Mouse (Mus musculus) adrenal gland, adult (tissue): Measurements from ENCODE around the gene Acvrl1.
"Not testable (repeated sequence)": the region's sequence is repeated elsewhere in the genome, so short reads cannot be mapped to it uniquely, and the experiment has no call there.

Experiments
- DNase-seq, 2 experiments: peaks; one replicate each; pipeline ENCODE4 v3.0.0; 2022 to 2023; ENCODE audit warnings: low spot score in 1 of 2; ENCODE audit not compliant: inconsistent age in 2 of 2

Gene Acvrl1

DNA sequence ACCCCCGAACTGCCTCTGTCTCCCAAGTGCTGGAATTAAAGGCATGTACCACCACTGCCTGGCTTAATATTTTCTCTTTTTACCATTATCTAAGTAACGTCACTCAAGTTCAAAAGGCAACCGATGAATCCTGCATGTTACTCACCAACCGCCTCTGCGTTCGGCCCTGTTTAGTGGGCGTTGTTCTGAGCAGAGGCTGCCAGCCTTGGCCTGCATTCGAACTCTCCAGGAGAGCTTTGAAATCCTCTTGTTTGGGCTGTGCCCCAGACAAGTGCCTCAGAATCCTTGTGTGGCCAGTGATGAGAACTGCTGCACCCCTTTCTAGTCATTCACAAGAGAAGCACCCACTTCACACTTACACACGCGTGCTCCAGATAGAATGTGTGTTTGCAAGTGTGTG lies 22.3 kb upstream of the Acvrl1 start:
- peak in 1 of 2 experiments; percentile 77 for DNase-seq

DNA sequence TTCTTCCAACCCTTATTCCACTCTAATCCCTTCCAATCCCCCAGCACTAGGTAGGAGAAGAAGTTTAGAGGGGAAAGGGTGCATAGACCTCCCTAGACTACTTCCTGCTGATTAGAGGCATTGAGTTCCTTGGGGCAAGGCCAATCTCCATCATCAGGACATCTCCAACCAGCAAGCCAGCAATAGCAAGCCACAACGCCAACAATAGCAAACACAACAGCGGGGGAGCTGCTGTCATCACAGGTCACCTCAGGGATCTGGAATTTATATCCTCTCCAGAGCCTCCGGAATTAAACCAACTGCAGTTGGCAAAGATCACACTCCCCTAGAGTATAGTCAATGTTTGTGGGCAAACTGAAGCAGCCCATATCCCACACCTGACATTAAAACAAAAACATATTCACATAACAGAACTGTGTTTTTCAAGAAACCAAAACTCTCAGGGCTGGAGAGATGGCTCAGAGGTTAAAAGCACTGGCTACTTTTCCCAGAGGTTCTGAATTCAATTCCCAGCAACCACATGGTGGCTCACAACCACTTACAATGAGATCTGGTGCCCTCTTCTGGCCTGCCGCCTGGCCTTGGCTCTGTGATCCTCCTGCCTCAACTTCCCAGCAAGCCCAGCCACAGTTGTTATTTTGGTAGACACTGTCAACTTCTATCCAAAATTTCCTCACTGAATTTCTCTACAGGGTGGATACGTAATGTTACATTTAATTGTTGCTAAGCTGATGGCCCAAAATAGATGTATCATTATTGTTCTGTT lies 20.2 kb upstream of the Acvrl1 start:
- DNase-seq, result no peak

DNA sequence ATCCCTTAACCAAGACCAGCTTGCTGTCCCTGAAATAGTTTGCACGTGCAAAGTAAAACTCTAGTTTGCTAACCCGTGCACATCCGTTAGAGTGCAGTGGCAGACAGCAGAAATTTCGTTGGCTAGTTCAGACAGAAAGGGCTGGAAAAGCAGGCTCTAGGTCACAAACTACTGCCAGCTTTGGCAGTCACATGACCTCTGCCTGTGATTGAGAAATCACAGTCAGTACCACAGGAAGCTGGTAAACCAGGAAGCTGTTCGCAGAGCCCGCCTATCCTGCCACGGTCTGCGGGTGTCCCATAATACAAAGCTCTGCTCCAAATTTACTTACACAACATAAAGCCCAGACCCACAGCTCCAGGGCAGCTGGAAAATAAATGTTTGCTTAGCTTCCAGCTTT lies 15.1 kb upstream of the Acvrl1 start:
- peak; percentile 48 to 84 for DNase-seq

DNA sequence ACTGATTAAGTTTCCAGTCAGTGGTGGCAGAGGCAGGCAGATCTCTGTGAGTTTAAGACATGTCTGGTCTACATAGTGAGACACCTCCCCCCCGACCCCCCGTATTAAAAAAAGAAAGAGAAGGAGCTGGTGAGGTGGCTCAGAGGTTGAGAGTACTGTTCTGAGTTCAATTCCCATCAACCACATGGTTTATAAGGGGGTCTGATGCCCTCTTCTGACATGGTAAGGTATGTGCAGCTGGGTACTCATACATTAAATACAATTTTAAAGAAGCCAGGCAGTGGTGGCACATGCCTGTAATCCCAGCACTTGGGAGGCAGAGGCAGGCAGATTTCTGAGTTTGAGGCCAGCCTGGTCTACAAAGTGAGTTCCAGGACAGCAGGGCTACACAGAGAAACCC lies 14.5 kb upstream of the Acvrl1 start:
- DNase-seq, result not testable (repeated sequence)

DNA sequence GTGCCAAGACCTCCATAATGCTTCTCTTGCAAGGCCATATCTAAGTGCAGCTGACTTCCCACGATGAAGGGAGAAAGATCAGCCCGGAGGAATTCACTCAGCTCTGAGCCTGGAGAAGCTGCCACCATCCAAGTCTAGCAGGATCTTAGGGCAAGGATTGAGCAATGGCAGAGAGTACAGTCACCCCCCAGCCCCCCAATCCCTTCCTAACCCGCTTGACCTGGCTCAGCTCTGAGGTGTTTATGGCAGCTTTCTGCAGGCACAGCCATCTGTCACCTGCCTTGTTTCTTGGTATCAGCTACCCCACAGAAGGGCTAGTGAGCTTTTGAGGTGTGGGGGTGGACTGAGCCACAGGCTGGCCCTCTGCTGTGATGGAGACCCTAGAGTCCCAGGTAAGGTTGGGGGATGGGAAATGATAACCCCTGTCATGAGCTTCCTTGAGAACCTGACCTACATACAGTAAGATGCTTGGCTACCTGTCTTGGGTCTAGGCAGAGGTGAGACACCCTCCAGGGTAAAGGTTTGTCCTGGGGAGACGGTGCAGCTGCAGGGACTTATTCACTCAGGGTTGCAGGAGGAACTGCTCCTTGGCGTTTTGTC lies 12.7 kb upstream of the Acvrl1 start, which contains the start of gene Ankrd33:
TSS of gene Ankrd33 (plus strand) at position 245 of the 600 bp plus-strand sequence.
- DNase-seq, result no peak

DNA sequence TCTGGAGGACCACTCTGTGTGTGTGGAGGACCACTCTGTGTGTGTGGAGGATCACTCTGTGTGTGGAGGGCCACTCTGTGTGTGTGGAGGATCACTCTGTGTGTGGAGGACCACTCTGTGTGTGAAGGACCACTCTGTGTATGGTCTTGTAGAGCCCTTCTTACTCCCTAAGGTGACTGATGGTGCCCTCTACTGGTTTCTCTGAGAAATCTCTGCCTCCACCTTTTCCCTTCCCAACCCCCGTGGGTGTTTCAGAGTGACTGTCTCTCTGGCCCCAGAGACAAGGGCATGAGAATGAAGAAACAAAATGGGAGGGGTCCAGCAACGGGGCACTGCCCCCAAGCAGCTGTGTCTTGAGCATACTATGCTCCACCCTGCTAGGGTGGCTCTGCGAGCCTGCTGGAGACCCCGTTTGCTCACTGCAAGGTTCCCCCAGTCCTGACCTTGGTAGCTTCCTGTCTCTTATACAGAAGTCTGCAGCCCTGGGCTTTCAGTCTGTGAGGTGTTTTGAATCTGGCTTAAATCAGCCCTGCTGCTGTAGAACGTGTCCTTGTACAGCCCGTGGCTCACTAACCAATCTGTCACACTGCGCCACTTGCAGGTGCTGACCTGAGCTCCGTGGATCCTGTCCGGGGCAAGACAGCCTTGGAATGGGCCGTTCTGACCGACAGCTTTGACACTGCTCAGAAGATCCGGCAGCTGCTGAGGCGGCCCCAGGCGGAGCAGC lies 9.8 kb upstream of the Acvrl1 start:
- peak in 1 of 2 experiments; percentile 89 for DNase-seq

DNA sequence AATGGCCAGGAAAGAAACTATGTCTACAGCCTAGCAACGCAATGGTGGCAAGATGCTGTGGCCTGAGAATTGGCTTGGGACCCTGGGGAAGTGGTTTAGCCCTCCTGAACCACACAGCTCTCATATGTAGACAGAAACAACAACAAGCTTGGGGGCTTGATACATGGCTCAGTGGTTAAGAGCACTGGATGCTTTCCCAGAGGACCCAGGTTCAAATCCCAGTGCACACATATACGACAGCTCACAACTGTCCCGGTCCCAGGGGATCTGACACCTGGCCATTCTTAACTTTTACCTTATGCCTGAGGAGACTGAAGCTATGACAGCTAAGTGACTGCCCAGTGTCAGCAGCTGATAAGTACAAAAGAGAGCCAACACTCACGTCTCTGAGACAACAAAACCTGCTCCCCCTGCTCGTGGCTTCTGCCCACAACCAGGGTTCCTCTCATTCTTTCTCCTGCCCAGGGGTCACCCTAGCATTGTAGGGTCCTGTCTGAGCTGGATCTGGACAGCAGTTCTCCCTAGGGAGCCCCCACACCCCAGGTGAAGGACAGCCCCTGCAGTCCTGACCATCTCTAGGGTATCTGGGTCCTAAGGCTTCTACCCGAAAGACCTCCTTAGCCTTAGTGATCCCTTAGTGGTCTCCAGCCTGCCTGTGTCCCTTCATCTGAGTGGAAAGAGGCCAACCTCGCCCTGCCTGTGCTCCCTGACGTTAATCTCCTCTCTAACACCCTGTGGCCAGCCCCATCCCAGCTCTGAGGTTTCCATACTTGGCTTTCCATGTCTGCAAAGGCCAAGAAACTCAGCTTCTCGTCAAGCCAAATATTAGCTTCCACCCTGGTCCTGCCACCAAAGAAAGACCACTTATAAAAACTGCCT lies 6.7 kb upstream of the Acvrl1 start:
- no peak for DNase-seq

DNA sequence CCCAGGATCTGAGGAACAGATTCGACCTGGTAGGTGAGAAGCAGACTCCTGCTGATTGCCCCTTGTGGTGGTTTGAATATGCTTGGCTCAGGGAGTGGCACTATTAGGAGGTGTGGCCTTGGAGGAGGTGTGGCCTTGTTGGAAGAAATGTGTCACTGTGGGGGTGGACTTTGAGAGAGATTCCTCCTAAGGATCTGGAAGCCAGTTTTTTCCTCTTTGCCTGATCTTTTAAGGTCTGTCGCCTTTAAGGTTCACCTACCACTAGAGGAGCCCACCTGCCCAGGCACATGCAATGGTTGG lies 6.1 kb upstream of the Acvrl1 start:
- DNase-seq, result peak in 1 of 2 experiments; percentile 73

DNA sequence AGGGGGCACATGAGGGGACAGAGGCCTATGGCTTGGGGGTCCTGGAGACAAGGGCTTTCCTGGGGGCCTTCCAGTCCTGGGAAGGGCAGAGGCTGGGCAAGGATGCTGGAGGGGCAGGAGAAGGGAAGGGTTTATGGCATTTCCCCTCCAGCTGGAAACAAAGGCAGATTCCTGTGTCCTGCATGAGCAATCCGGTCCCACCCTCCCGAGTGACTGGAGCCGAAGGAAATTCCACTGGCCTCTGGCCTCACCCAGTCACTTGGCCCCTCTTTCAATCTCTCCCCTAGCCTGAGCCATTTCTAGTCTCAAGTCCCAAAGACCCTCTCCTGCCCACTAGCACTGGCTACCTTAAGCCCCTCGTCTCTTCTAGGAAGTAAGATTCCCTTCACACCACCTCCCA lies 5.1 kb upstream of the Acvrl1 start:
- peak in 1 of 2 experiments; percentile 57 for DNase-seq

DNA sequence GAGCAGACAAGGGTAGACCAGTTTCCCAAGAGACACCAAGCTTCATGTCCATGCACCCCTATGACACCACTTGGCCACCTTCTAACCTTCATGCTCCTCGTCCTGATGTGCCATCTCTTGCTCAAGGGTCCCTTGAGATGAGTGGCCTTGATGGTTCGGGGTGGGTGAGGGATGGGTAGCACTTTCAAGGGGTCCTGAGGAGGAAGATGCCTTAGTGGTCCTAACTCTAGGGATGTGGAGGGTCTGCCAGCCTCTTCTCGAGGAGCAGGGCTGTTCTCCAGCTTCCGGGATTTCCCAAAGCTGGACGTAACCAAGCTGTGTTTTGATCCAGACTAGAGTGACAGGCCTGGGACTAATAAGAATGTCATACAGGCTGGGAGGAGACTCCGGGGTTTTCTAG lies 2.8 kb upstream of the Acvrl1 start:
- DNase-seq, result no peak

DNA sequence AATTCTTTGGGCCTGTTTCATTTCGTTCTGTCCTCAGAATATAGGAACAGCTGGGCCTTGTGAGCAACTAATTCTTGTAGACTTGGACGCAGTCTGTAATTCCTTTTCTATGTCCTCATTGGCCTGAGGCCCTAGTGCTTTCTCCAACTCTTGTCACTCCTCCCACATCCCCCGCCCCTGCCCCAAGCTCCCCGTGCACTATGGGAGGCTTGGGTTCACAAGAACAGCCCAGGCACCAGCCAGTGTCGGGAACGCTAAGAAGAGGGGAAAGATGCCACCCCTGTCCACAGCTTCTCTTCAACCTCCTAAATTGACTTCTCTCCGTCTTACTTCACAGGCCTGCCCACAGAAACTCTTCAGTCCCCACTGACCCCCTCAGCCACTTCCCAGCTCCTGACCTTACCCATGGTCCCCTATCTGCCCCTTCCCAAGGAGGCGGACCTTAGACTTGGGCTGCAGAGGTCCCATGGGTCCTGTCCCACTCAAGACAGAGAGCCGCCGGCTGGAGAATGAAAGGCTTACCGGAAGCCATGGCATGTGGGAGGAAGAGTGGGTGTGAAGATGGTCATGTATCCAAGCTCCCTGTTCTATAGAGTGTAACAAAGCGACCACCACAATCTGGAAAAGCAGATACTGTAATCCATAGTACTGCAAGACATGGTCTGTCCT lies 1.3 kb upstream of the Acvrl1 start:
- no peak for DNase-seq

DNA sequence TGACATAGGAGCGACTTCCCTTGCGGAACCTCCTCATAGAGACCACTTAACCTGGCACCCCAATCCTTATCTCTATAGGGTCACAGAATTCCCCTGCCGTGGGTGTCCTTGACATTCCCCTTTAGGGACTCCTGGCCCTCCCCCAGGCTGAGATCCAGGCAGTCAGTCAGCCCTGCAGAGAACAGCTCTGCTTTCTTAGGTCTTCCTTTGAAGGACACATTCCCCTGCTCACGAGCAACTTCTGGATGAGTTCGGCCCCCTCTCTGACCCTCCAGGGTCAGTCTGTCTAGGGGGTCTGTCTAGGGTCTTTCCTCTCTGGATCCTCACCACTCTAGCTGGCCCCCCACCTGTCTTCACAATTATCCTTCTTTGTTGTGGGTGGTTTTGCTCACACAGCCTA lies 1.1 kb downstream of the Acvrl1 start:
- no peak for DNase-seq

DNA sequence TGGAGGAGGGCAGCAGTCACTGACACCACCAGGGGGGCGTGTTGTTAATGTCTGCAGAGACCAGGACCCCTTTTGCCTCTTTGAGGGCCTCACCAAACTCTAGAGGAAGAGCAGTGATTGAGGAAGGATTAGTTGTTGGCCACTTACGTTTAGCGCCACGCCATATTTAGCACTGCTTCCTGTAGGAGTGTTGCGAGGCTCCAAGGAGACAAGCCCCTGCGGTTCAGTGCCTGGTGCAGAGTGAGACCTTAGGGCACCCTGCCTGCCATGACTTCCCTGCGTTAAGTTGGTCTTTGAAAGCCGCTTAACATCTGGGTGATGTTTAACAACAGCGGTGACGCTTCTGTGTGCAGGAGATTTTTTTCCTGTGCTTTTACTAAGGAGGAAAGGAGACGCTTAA lies 3.2 kb downstream of the Acvrl1 start:
- no peak for DNase-seq

DNA sequence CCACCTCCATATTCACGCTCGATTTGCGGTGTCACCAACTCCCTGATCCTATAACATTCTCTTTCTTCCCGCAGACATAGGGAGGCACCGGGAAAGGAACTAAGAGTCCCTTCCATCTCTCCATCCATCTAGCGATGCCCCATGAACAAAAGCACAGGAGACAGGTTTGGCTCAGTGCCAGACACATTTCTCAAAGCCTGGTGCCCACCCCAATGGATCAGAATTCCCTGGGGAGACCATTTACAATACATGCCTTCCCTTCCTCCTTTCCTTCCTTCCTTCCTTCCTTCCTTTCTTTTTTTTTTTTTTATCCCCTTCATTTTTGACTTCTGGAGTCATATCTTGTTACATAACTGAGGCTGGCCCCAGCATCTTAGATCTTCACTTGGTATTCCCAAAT lies 3.7 kb downstream of the Acvrl1 start:
- no peak for DNase-seq

DNA sequence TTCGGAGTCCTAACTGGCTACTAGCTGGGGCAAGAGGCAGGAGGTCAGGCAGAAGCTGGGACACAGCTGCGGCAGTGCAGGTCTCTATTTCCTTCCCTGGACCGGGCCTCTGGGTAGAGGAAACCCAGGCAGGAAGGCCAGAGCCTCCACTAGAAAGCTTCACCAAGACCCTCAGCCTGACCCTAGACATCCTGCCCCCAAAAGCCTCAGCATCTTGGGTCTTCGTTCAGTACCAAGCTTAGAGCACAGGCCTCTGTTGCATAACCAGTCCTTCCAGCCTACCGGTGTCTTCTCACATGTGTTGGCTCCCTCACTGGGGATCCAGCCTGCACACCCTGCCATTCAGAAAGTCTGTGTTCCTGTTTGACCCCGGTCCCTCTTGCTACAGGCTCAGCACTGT lies 4.4 kb downstream of the Acvrl1 start:
- DNase-seq, result no peak

DNA sequence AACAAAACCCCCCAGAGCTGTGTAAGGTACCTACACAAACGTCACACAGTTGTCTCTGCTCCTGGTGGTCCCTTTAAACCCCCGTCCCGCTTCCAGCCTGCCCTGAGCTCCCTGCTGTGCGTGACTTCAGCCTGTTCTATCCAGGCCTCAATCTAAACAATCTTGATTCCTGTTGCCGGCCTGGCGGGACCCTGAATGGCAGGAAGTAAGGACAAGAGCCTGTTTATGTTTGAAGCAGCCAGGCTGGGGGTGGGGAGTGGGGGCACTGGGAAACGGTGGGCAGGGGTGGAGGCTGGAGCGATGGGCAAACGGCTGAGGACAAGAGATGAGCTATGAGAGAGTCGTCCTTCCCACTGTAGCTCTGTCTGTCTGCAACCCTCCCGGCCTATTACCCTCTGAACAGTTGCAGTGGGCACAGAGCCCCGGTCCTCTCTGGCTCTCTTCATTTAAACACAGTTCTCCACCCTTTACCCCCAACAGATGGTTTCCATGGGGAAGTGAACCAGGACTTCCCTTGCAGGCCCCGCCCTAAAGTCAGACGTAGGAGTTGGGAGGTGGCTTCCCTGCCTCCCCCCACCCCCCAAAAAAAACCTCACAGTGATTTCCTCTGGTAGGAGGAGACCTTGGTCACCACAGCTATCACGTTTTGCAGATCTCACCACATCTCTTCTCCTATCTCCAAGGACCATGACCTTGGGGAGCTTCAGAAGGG lies 5.8 kb downstream of the Acvrl1 start:
- peak in 1 of 2 experiments; percentile 59 for DNase-seq

DNA sequence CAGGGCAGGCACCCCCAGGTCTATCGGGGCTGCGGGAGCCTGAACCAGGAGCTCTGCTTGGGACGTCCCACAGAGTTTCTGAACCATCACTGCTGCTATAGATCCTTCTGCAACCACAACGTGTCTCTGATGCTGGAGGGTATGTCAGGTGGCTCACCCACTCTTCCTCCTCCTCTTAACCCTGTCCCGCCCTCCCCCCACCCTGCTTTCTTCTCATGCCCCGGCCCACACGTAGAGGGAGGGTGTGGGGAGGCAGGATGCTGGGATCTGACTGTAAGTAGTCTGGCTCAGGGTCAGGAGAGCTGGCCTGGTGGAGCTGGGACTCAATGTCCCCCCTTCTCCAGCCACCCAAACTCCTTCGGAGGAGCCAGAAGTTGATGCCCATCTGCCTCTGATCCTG lies 7.1 kb downstream of the Acvrl1 start:
- DNase-seq, result no peak

DNA sequence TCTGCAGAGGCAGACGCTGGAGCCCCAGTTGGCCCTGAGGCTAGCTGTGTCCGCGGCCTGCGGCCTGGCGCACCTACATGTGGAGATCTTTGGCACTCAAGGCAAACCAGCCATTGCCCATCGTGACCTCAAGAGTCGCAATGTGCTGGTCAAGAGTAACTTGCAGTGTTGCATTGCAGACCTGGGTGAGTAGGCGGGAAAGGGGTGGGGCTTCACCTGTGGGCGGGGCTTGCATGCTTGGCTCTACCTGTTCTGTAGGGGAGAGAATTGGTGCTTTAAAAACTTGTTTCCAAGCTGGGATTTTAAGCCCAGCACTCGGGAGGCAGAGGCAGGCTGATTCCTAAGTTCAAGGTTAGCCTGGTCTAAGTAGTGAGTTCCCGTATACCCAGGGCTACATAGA lies 9.1 kb downstream of the Acvrl1 start:
- no peak for DNase-seq

DNA sequence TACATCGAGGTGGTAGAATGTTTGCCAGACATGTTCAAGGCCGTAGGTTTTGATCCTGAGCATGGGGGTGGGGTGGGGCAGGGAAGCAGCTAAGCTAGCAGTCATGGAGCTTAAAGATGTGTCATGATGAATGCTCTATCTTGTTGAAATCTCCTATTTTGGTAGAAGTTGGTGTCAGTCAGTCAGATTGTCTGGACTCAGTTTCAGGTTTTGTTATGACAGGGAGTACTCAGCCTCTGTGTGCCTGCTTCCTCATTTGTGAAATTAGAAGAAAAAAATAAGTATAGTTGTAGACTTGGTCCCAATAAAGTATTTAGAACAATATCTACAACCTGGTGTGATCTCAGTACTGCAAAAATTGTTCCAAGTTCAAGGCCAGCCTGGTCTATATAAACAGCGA lies 10.4 kb downstream of the Acvrl1 start:
- no peak for DNase-seq

DNA sequence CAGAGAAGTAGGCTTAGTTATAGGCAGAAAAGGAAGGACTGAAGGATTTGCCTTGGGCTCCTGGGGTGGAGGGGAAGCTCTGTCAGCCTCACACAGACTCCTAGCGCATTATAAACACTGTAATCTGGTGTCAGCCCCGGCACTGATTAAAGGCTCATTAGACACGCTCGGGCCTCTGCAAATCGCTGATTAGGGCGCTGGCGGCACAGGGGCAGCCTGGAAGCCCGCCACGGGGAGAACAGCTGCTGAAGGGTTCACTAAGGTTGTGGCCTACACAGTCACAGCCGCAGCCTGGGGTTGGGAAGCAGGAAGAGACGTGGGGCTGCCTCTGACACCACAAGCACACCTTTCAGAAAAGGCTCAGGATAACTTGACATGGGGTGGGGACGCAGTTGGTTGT lies 11.6 kb downstream of the Acvrl1 start:
- DNase-seq, result no peak
